Mouse (Mus musculus) testis, postnatal 10 days (tissue): ENCODE data around the gene Rpl34.
A peak's percentile ranks its signal among the peaks of the same experiment; 100 is the strongest.

Source experiments
- DNase-seq: peaks from one replicate; pipeline ENCODE4 v3.0.0; 2021; ENCODE audit warnings: low spot score

The Rpl34 gene

DNA sequence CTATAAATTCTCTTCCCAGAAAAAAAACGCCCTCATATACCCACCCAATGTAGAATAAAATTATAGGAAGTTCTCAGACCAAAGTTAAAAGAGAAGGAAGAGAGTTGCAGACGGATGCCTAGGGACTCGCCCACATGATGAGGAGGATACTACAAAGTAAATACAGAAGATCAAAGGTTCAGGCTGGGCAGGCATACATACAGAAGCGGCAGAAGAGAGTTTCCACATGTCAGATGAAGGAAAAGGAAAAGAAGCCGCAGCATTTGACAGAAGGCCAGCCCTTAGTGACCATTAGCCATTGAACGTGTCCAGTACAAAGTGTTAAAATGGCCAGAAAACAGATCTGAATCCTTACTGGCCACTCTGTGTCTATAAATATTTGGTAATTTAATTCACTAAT is 17.3 kb downstream of the Rpl34 start:
- DNase-seq: no peak

GRCm38 (mm10) chr3:130710103-130710502 is 20.1 kb downstream of the Rpl34 start:
- no peak for DNase-seq

DNA sequence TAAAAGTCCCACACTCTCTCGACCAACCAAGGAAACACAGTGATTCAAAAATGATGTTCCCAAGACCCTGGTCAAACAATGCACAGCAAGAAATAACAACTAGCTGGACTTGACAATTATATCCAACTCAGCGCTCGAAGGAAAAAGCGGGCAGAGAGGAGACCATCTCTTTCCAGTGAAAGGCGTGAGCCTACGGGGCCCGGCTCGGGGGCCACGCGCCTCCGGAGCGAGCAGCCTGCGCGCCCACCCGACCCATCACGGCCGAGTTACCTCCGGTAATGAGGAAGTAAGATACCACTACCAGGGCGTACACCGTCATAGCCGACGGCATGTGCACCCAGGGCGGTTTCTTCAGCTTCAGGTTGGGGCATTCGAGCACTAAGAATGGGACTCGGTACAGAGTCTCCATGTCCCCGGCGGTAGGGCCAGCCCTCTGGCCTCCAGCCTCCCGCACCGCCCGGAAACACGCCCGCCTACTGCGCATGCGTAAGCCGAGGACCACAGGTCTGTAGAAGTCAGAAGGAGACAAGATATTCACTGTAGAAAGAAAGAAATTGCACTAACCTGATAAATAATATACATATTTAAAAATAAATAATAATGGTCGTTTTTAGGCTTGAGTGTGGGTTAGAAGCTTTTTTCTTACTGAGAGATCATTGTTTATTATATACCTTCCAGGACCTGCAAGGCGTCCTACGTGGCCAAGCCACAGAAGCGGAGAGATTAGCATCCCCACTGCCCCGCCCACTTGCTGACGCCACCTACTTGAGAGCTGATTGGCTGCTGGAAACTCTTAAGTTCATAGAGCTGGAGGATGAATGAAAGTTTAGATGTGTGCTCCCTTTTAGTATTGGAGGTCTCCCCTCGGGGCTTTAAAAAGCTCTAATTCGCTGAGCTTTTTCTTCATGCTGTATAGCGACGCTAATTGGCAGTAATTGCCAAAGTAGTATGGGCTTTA is 21.0 kb downstream of the Rpl34 start, which contains the start of gene Ostc:
Gene Ostc (minus strand): TSS at position 478 of the 958 bp plus-strand sequence.
- peak; percentile 98 for DNase-seq

- no peak for DNase-seq
These were observed 21.7 kb downstream of the Rpl34 start for GRCm38 (mm10) chr3:130708529-130708928.

DNA sequence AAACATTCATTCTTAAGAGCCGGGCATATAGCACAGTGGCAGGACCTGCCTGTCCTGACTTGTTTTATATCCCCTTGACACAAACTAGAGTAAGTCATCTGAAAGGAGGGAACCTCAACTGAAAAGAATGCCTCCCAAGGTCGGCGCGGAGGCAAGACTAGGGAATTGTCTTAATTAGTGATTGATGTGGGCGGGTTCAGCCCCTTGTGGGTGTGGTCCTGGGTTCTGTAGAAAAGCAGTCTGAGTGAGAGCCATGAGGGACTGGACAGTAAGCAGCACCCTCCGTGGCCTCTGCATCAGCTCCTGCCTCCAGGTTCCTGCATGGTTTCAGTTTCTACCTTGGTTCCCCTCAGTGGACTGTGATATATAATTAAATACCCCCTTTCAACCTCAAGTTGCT is 27.9 kb downstream of the Rpl34 start:
- no peak for DNase-seq

DNA sequence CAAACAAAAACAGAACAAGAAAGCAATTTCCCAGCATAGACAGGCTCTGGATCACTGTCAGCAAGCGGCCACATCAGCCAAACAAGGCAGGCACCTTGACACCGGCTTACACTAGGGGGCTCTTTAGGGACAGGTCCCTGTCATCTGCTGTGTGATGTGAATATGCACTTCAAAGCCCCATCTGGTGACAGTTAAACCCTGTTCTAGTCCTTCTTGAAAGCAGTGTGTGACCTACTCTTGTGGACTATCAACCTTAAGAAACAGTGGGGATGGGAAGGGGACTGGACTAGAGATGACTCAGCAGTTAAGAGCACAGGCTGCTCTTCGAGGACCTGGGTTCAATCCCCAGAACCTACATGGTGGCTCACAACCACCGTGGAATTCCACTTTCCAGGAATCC is 32.6 kb downstream of the Rpl34 start:
- no peak for DNase-seq

GRCm38 (mm10) chr3:130694705-130695104 is 35.5 kb downstream of the Rpl34 start:
- no peak for DNase-seq

DNA sequence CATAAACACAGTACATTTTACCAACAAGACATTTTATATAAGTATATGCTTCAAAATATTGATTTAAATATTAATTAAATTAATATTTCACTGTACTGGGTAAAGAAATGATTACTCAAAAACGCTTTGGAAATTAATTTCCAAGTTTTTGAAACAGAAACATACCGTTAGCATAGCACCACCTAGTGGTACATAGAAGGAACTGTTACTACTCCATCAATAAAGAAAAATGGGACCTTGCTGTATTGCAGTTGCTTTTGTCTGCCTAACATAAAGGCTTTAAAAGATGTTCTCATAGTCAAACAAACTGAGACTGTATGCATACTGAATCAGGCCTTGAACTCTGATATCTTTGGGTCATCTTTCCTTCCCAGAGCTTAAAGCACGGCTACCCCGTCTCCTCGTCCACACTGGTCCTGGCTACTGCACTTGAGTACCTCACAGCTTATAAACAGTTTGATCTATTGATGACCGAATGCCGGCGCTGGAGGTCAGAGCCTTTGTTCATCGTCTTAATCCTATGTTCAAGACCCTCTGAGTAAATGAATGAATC is 36.1 kb downstream of the Rpl34 start:
- no peak for DNase-seq

GRCm38 (mm10) chr3:130691596-130692170 is 38.5 kb downstream of the Rpl34 start:
- no peak for DNase-seq

DNA sequence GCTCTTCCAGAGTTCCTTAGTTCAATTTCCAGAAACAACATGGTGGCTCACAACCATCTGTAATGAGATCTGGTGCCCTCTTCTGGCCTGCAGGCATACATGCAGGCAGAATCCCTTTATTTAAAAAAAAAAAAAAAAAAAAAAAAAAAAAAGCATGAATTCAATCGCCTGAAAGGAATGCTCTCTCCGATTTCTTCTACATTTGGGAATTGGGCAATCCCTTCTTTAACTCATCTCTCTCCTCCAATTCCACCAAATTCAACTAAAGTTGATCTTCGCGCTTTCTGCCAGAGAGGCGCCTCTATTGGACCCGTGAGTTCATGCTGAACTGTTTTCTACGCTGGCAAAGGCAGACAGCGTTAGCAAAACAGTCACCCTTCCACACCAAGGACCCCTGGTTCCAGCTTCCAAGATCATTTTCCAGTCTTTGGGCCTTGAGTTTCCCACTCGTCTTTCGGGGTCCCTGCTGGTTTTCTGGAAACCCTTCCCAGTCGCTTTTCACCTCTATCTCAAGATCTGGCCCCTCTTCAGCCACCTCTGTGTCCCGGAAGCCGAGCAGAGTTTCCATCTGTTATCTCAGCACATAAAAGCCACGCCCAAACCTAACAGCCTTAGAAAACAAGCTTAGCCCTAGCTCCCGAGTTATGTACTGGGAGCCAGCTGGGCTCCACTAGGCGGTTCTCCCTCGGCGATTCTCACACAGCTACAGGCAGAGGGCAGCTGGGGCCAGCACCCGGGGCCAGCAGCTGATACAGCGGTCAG is 39.2 kb downstream of the Rpl34 start:
- DNase-seq: no peak

GRCm38 (mm10) chr3:130689630-130690029 is 40.6 kb downstream of the Rpl34 start:
- peak; percentile 93 for DNase-seq

- no peak for DNase-seq
These were observed 43.1 kb downstream of the Rpl34 start for GRCm38 (mm10) chr3:130687051-130687450.

DNA sequence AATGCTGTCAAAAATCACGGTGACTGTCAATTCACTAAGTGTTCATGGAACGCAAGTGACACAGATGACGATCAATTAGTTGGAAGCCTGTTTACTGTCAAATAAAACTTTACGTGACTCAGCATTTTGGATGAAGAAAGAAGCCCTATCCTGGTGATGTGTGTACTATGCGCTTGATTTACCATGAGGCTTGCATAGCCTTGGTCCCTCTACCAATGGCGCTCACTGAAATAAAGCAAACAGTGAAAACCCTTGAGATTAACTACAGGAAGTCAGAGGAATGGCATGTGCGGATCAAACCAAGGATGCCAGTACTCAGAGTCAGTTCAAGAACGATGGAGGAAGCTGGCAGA is 45.2 kb downstream of the Rpl34 start:
- no peak for DNase-seq

- DNase-seq: no peak
These were observed 45.8 kb downstream of the Rpl34 start for GRCm38 (mm10) chr3:130684276-130685013.

GRCm38 (mm10) chr3:130683836-130684235 is 46.4 kb downstream of the Rpl34 start:
- DNase-seq: no peak

DNA sequence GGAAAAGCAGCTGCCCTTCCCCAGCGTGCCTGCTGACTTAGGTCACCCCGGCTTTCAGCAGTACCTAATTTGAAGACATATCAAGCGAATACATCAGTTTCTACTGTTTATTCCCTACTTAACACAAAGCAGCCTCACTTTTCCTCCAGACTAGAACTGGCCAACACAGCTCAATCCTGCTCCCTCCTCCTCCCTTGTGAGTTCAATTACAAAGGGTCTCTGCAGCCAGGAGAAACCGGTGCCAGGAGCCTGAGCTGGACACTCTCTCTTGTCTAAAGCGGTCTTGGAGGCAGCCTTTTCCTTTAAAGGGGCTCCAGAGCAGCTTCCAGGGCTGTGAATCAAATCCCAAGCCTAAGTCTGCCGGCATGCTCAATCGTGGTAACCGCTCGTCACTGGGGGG is 48.0 kb downstream of the Rpl34 start:
- DNase-seq: no peak

GRCm38 (mm10) chr3:130681226-130681625 is 49.0 kb downstream of the Rpl34 start:
- DNase-seq: no peak

DNA sequence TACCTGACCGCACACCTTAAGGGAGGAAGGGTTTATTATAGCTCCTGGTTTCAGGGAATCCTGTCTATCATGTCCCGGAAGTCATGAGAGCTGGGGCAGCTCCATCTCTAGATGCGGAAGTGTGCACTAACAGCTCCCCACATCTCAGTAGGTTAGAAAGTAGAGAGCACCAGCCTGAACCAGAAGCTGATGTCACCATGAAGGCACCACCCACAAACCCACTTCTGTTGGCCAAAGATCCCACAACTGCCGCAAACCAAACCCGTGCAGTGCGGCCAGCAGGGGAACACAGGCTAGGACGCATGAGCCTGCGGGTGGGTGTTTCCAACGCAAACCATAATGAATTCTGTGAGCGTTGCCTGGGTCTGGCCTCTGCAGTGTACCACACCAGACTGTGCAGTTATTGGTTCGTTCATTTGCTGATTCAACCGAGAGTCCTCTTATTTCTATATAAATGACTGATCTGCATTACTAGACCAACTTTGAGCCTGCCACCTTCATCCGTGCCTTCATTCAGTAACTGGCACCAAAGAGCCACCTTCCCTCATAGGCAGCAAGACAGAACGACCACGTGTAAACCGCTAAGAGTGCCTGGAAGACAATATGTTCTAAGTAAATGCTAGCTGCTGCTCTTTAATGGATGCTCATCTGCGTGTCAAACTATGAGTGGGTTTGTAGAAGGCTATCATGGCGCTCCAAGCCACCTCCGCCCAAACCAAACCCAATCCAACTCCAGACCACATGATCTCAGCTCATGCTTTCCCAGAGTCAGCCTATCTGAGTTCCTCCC is 52.3 kb downstream of the Rpl34 start:
- DNase-seq: no peak
